Mouse (Mus musculus) common myeloid progenitor, adult 5-6 weeks (primary cell): ENCODE results near the gene Plcb3. TPM values are rescaled to one million over a fixed set of nuclear protein-coding genes. Genes with fewer than 3 reads are reported as not detected.
A peak's percentile ranks its signal among the peaks of the same experiment; 100 is the strongest.

Source experiments
- ATAC-seq: replicated peaks from 2 replicates; pipeline ENCODE4 v1.8.0; 2016; ENCODE audit warnings: low read depth, mild to moderate bottlenecking, moderate TSS enrichment, inconsistent platforms; ENCODE audit not compliant: poor library complexity, severe bottlenecking
- total RNA-seq: library from RNA; stranded (forward); fragments of 200-1000, 187-1606 nt; gene quantifications from 2 replicates; pipeline ENCODE4 v1.2.3, GENCODE M21; 2017

The Plcb3 gene
- total RNA-seq, 1 experiment from 2014 or later: 7.5 TPM

GRCm38 (mm10) chr19:6942764-6943163, 33.5 kb downstream of the Plcb3 start:
- no peak for ATAC-seq

DNA sequence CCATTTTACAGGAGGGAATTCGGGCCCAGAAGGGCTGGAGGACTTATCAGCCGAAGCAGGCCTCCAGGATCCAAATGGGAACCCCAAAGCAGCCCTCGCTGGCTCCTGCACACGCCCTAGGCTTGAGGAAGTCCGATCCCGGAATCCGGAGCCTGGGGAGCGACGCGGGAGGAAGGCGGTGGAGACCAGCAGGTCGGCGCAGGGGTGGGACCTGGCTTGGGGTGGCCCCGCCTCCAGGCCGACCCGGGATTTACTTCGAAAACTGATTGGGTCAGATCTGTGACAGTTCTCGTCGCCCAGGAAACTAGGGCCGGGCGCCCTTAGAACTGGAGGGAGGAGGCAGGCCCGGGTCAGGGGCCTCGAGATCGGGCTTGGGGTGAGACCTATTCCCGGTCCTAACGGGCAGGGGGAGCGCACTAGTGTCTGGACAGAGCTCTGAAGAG, 34.0 kb downstream of the Plcb3 start, which contains the start of gene Gpr137:
TSS of gene Gpr137 (minus strand) at position 232 of the 443 bp plus-strand sequence.
- ATAC-seq: peak; percentile 80

DNA sequence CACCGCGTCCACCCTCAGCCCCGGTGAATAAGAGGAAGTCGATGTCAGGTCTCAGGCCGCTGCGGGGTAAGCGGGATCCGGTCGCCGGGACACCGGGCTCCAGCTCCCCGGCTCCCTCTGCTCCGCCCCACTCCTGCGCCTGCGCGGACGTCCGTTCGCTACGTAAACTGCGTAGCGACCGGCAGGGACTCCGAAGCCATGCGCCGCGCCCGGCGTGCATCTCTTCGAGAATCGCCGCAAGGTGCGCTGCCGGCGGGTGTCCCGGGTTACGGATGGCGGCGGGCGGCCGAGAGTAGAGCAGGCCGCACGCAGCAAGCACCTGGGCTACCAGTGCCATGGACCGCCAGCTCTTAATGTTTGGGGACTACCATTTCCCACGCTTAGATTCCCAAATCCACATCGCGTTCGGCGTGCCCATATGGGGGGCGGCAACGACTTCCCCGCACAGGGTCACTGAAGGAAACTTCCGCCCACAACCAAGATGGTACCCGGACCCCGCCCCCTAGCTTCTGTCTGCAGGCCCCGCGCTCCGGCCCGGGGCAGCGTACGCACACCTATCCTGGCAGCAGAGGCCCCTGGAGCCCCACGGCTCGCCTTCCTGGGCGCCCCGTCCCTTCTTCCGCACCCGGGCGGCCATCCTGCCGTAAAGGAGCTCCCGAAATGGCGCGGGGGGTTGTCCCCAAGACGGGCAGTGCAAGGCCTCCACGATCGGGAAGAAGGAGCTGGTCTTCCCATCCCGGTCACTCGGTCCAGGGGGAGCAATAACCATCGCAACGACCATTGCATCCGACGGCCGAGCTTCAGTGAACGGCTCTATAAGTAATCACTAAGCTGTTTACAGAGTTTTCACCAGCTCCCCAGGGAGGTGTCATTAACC, 34.7 kb downstream of the Plcb3 start, which contains the start of gene Bad:
TSS of gene Bad (plus strand) at position 490 of the 877 bp plus-strand sequence.
- ATAC-seq: peak; percentile 76

GRCm38 (mm10) chr19:6940396-6941351, 35.6 kb downstream of the Plcb3 start:
- ATAC-seq: no peak

DNA sequence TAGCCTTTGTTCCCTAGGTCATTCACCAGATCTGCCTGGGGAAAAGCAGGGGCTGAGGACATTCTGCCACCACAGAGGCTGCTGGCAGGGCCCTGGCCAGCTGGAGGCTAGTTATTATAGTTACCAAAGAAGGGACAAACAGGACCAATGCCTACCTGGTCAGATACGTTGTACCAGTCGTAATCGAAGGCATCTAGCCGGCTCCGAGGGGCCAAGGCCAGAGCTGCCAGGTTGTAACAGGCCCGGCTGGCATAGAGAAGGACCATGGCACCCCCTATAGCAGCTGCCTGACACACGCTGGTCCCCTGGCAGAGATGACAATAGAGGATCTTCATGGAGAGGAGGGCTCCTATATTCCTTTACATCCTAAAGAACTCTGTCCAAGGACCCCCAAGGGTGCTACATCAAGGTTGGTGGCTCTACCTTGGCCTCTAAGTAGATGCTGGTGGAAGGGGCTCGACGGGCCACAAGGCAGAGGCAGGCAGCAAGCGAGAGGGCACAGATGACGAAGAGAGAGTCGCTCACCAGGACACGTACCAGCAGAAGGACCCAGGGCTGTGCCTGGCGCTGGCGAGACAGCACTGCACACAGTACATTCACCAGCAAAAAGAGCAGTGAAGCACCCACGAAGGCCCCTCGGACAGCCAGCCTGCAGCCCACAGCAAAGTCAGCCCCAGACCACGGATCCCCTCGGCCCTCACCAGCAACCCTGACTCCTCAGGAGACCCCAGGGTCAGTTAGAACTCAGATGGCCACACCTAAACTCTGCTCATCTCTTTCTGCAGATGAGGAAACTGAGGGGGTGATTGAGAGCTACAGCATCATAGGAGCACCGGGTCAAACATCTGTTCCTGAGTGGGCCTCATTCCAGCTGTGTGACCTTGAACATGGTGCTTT, 36.9 kb downstream of the Plcb3 start:
- ATAC-seq: no peak

- no peak for ATAC-seq
Measured at GRCm38 (mm10) chr19:6937541-6938465, 38.5 kb downstream of the Plcb3 start.

- ATAC-seq: 0 out of 2 replicates have a peak, but pooled peaks have one; percentile 33
Measured at GRCm38 (mm10) chr19:6936299-6936698, 40.0 kb downstream of the Plcb3 start.

- no peak for ATAC-seq
Measured at GRCm38 (mm10) chr19:6934195-6934977, 41.9 kb downstream of the Plcb3 start, which contains the start of gene Kcnk4. TSS of gene Kcnk4 (minus strand) at chr19:6934515.

GRCm38 (mm10) chr19:6933436-6934194, 42.7 kb downstream of the Plcb3 start:
- peak; percentile 55 for ATAC-seq

GRCm38 (mm10) chr19:6933102-6933435, 43.2 kb downstream of the Plcb3 start:
- ATAC-seq: no peak

- ATAC-seq: no peak
Measured at GRCm38 (mm10) chr19:6932018-6932417, 44.3 kb downstream of the Plcb3 start.

DNA sequence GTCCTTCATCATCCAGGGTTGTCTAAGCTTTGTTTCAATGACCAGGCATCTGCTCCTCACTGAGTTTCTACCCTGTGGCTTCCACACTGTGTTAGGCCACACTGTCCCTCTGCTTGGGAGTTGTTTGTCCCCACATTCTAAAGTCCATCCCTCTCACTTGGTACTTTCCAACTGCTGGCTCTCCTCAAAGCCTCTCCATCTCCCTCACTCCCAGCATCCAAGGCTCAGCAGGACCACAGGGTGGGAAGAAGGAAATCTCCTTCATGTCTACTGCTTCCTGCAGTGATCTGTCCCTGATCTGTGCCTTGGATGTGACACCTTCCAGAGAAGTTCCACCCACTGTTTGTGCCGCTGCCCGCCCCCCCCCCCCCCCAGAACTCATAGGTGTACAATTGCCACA, 45.3 kb downstream of the Plcb3 start:
- no peak for ATAC-seq

DNA sequence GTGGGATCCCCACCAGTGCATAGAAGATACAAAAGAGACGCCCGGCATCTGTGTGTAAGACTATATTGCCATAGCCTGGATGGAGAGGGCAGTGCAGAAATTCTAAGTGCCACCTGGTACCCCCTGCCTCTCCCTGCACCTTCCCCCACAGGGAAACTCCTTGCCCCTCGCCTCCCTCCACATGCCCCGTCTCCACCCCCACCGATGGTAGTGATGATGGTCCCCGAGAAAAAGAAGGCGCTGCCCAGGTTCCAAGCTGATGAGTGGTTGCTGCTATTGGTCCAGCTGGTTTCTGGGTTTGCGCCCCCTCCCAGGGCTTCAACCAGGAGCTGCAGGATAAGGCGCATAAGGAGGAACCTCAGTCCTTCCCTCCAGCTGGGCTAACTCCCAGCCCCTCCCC, 48.2 kb downstream of the Plcb3 start:
- ATAC-seq: no peak

DNA sequence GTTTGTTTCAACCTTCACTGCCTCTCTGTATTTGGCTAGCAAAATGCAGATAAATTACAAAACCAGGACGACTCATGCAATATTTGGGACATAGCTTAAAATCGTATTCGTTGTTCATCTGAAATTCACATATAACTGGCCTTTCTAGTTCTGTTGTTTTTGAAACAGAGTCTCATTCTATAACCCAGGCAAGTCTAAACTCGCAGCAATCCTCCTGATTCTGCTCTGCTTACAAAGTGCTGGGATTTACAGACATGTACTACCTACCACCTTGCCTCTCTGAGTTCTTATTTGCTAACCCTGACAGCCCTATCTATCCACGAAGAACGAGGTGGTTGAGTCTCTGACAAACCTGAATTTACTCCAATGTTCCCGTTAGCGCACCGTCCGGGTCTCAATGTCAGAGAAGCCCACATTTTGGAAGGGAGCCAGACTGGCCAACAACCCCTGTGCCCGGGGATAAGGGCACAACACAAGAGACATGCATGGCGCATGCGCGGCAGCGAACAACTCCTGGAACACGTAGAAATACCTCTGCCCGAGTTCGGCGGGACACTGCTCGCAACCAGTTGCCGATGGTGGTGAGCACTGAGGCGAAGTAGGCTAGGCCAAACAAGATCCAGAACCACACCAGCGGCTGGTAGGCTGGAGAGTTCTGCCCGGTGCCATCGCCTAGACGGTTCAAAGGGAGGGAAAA, 49.6 kb downstream of the Plcb3 start:
- ATAC-seq: no peak

DNA sequence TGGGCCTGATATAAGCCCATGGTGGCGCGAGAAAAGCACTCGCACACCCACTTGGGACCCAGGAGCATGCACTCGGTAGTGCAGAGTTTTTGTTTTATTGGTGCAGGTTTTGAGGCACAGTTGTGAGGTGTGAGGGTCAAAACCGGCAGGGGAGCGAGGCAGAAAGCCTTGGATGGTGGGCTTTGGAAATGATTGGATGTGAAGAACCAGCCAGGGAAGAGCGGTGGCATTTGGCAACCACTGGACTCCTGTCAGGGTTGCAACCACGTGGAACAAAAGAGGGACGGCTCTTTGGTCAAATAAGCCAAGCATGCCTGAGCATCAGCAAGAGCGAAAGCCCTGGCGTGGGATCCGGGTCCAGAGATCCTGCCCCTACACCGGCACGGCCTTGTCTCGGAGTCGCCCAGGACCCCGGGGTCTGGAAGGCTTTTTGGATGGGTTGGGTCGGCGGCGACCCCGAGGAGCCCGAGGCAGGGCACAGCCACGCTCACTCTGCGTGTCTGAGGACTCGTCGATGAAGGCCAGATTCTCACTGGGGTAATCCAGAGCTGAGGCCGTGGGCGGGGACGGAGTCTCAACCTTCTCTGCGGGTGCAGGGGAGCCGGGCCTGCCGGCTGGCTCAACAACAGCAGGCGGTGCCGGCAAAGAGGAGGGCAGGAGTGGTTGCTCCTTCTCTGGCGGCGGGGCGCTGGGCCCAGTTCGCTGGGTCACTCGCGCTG, 50.5 kb downstream of the Plcb3 start:
- no peak for ATAC-seq

DNA sequence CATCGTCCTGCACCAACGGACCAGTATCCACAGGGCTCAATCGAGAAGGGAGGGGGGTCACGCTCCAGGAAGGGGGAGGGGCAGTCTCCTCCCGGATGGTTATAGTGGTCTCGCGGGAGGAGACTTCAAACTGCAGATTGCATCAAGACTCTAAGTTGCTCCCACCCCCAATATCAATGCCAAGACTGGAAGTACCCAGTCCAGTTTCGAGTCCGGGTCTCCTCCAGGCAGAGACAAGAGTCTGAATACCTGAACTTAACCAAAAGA, 51.0 kb downstream of the Plcb3 start, which contains the start of gene Catsperz:
TSS of gene Catsperz (minus strand) at position 74 of the 267 bp plus-strand sequence.
- no peak for ATAC-seq
